Mouse (Mus musculus) cerebellum, adult 2 months (tissue): Measurements from ENCODE around the gene 2900026A02Rik. TPM values are rescaled to one million over a fixed set of nuclear protein-coding genes. Genes with fewer than 3 reads are reported as not detected.
A peak's percentile ranks its signal among the peaks of the same experiment; 100 is the strongest.

ENCODE experiments used
- DNase-seq, 2 experiments: peaks; one replicate each; pipeline ENCODE4 v3.0.0; 2021
- H3K27ac ChIP-seq: fragments of 200-500 bp; 2 replicates; pipeline ENCODE4 v1.5.1; 2012; ENCODE audit warnings: low read length, control low read depth, inconsistent platforms; ENCODE audit not compliant: insufficient read depth
- H3K27me3 ChIP-seq: fragments of 200-500 bp; 2 replicates; pipeline ENCODE4 v1.6.1; 2012; ENCODE audit warnings: inconsistent platforms, mild to moderate bottlenecking, low read length, moderate library complexity; ENCODE audit not compliant: control insufficient read depth, insufficient read depth
- H3K4me1 ChIP-seq: fragments of 200-500 bp; 2 replicates; pipeline ENCODE4 v1.6.1; 2011; ENCODE audit warnings: low read length; ENCODE audit not compliant: control insufficient read depth, insufficient read depth
- H3K4me3 ChIP-seq: fragments of 200-500 bp; replicated peaks from 2 replicates; pipeline ENCODE3; 2011; ENCODE audit warnings: mild to moderate bottlenecking, low read depth, low read length, control low read depth; ENCODE audit not compliant: insufficient read depth
- CTCF ChIP-seq: fragments of 200-500 bp; IDR thresholded peaks from 2 replicates; pipeline ENCODE4 v1.5.1; 2011; ENCODE audit warnings: low read depth, mild to moderate bottlenecking, control low read depth, low read length, moderate library complexity, borderline replicate concordance; ENCODE audit not compliant: insufficient read depth
- POLR2A ChIP-seq: fragments of 200-500 bp; IDR thresholded peaks from 2 replicates; pipeline ENCODE4 v1.6.1; 2011; ENCODE audit warnings: low read length, control low read depth, borderline replicate concordance; ENCODE audit not compliant: insufficient read depth
- WGBS: fragments of 180-500 bp; shearing (Covaris S2); methylation state at CpG from one replicate; pipeline ENCODE4 v1.1.7; 2018; 5-methylcytosine and 5-hydroxymethylcytosine counted together
- polyA plus RNA-seq: library from polyadenylated mRNA; depleted of rRNA; stranded (reverse); fragments of >200 nt; gene quantifications from 2 replicates; pipeline ENCODE4 v1.2.3, GENCODE M21; 2012

The 2900026A02Rik gene
- polyA plus RNA-seq, 1 experiment = 4.9 TPM

DNA sequence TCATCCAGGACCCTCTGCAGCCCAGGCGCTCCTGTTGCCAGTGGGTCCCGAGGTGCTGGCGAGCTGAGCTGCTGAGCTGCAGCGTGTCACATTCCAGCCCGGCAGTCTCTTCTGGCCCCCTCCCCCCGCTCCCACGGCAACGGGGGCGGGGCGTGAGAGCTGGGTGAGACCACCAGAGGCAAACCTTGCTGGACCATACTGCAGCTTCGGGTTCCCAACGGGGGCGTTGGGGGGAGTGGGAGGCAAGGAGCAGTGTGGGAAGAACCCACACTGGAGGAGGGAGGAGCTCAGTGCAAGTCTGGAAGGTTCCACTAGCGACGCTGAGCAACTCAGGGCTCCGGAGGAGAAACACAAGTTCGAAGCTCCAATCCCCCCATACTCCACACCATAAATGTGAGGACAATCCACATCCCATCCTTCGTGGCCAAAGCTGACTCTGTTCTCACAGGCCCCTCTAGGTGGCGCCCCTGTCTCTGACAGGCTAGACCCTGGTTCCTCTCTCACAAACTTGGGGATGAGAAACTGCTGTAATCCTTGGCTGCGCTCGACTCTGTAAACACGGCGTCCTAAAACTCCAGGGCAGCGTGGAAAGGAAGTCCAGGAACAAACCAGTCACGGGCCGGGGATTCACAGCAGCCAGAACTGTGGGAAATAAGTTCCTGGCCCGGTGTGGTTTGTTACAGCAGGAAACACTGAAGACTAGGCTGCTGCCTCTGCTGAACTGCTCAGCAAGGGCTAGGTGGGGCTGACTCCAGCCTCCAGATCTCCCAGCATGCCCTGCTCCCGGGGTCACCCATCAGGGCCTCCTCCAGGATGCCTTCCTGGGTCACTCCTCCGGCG lies 41.0 kb downstream of the 2900026A02Rik start:
- peak overlapping the region; percentile 38 for H3K4me3 ChIP-seq
- H3K27ac ChIP-seq = no peak overlapping the region
- H3K27me3 ChIP-seq = no peaks in the 10 kb centered on the region
- WGBS = 5% methylated on average over 30 of the region's 30 CpGs
- no peaks in the 10 kb centered on the region for H3K4me1 ChIP-seq
- DNase-seq = peak; percentile 72 to 81
- TF ChIP-seq POLR2A (no peak), CTCF (peak; percentile 91)

GRCm38 (mm10) chr5:113179451-113179842 lies 41.6 kb downstream of the 2900026A02Rik start:
- 13% methylated on average over 9 of the region's 9 CpGs for WGBS
- H3K27me3 ChIP-seq = no peaks in the 10 kb centered on the region
- DNase-seq = no peak
- TF ChIP-seq POLR2A (no peak), CTCF (no peak)
- no peak overlapping the region for H3K4me3 ChIP-seq
- no peak overlapping the region for H3K27ac ChIP-seq
- no peaks in the 10 kb centered on the region for H3K4me1 ChIP-seq

DNA sequence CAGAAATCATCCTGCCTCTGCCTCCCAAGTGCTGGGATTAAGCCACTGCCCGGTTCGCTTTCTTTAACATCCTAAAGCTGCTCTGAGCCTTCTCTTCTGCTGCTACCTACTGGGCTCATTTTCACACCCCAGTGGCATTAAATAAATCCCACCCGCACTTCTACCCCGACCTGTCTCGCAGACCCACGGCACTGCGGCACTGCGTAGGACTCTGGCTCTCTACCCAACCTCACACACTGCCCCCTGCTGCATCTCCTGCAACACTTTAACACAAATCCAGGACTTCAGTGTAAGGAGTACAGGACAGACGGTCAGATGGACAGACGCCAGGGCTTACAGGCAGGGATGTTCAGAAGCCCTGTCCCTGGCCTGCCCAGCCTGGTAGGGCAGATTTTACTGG lies 45.1 kb downstream of the 2900026A02Rik start:
- no peak overlapping the region for H3K27ac ChIP-seq
- DNase-seq = no peak
- H3K27me3 ChIP-seq = no peaks in the 10 kb centered on the region
- no peaks in the 10 kb centered on the region for H3K4me1 ChIP-seq
- no peak for TF ChIP-seq POLR2A
- TF ChIP-seq CTCF = no peak
- 75% methylated on average over 10 of the region's 10 CpGs for WGBS
- H3K4me3 ChIP-seq = no peak overlapping the region

GRCm38 (mm10) chr5:113174916-113175692 lies 45.9 kb downstream of the 2900026A02Rik start:
- WGBS = 58% methylated on average over 24 of the region's 24 CpGs
- Histone ChIP-seq H3K27ac (no peak overlapping the region), H3K4me1 (no peaks in the 10 kb centered on the region), H3K27me3 (no peaks in the 10 kb centered on the region), H3K4me3 (no peak overlapping the region)
- TF ChIP-seq POLR2A (no peak), CTCF (peak; percentile 59)
- no peak for DNase-seq

DNA sequence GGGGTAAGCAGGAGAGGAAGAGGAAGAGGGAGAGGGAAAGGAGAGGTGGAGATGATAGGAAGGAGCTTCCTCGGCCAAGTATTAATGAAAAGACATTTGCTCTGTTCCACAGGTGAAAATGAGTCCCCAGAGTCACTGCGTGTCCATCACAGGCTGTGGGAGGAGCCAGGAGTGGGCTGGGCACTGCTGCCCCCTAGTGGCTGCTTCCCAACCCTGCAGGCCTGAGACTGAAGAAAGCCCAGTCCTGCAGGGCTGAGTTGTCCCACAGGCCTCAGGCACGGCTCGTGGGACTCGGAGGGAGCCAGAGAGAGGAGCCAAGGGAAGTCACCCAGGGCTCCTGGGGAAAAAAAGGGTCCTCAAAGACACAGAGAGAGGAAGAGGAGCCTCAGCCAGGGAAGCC lies 47.7 kb downstream of the 2900026A02Rik start:
- Histone ChIP-seq H3K27ac (no peak overlapping the region), H3K4me3 (no peak overlapping the region), H3K27me3 (no peaks in the 10 kb centered on the region), H3K4me1 (no peaks in the 10 kb centered on the region)
- peak; percentile 38 to 59 for DNase-seq
- 17% methylated on average over 5 of the region's 5 CpGs for WGBS
- TF ChIP-seq POLR2A (no peak), CTCF (peak; percentile 84)

DNA sequence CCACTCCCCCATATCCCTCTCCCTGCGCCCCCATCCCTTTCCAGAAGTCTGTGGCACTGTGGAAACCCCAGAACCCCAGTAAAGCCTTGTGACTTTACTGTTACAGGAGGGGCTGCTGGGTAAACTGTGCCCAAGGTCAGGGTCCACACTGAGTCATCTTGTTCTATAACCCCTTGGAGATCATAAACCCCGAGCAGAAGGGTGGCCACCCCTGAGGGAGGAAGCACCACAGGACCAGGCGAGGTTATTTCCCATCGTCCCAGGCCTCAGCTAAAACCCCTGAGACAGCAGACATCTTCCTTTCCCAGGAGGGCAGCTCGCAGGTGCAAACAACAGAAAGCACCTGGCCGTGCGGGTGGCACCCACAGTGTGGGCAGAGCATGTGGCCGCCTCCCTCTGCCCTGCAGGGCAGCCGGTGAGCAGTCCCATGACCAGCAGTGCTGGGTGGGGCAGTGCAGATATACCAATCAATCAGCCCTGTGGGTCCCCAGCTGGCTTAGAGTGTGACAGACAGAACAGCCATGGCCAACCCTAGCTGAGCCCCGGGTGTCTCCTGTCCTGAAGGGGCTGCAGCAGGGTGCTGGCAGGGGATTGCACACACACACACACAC lies 49.0 kb downstream of the 2900026A02Rik start:
- no peak for DNase-seq
- no peak overlapping the region for H3K27ac ChIP-seq
- 76% methylated on average over 10 of the region's 10 CpGs for WGBS
- H3K4me3 ChIP-seq = no peak overlapping the region
- H3K27me3 ChIP-seq = no peaks in the 10 kb centered on the region
- H3K4me1 ChIP-seq = no peaks in the 10 kb centered on the region
- TF ChIP-seq POLR2A = no peak
- no peak for TF ChIP-seq CTCF

DNA sequence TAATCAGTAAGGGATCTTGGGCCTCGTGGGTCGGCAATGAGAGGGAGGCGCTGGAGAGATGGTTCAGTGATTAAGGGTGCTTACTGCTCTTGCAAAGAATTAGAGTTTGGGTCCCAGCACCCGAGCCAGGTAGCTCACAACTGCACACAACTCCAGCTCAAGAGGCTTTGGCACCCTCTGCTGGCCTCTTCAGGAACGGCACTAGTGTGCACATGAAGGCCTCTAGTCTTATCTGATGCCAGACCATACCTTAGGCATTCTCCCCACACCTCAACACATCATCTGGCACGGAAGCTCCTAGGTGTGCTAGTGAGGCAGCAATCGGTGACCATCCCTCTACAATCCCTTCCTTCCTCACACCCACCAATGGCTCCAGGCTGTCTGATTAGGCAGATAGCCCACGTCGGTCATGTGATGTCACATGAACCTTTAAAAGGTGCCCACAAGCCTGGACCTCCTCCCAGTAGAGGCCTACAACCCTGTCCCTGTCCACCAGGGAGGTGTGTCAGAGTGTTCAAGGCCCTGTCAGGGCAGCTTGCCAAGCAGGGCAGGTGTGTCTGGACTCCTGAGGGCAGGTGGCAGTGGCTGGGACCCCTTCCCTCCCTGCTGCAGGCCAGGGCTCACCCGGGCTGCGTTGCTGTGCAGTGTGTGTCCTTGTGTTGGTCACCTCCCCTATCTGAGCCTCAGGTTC lies 50.8 kb downstream of the 2900026A02Rik start:
- TF ChIP-seq POLR2A = no peak
- peak; percentile 29; the same call in 1 of the 2 replicates for TF ChIP-seq CTCF
- no peak for DNase-seq
- 88% methylated on average over 11 of the region's 11 CpGs for WGBS
- Histone ChIP-seq H3K27me3 (no peaks in the 10 kb centered on the region), H3K4me3 (no peak overlapping the region), H3K27ac (no peak overlapping the region), H3K4me1 (peaks cover 4% of the 10 kb centered on the region; the same call in 1 of the 2 replicates)
